Mouse (Mus musculus) heart, postnatal 0 days (tissue): Measurements from ENCODE around the gene Ndufs1.

Experiments
- CTCF ChIP-seq: IDR thresholded peaks from 2 replicates; pipeline ENCODE4 v1.5.1; 2016; ENCODE audit warnings: antibody characterized with exemption, control low read depth, low read depth
- EP300 ChIP-seq: IDR thresholded peaks from 2 replicates; pipeline ENCODE4 v1.6.1; 2016; ENCODE audit warnings: antibody characterized with exemption, low read depth

GRCm38 (mm10) chr1:63102758-63103451 is 73.7 kb downstream of the Ndufs1 start:
- no peak for TF ChIP-seq CTCF
- TF ChIP-seq EP300: no peak
